ENCODE assay signal across 20 mouse cellular contexts in the genomic region with DNA sequence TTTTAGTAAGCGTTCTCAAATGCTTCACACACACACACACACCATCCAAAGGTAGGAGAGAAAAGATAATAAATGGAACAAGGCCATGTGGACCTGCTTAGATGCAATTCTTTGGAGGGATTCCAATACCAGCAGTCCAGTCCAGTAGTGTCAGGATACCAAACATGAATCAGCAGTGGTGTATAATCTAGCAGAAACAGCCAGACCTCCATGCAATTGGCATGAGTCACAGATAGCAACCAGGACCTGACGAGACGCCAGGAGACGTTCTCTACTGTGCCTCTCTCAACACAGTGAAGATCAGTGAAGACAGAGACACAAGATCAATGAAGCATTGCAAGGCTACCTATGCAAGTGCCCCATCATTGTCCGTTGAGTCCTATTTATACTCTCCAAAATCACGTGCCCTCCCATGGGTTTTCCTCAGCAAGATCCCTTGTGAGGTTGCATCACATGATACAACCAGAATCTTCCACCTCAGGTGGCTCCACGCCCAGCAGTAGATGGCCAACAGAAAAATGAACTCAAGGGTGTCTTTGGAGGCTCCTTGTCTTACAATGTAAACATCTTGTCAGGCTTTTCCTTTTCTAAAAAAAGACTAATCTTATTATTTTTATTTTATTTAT. TPM values are rescaled to one million over a fixed set of nuclear protein-coding genes. Genes with fewer than 3 reads are reported as not detected.
DNase-seq lines count a peak whose midpoint lies in the region; ATAC-seq and TF ChIP-seq lines count a peak whose summit lies in the region.
"Had no signal": no experiment of that assay in that cellular context is flagged by ENCODE, and none has a peak within 500 bp of the region (broad histone marks: within the 10 kb centered on the region; RNA-seq: fewer than 3 reads in every experiment).

No protein-coding gene starts in this region.

- no peak for TF ChIP-seq EP300 in stomach, postnatal 0 days (optimal IDR thresholded peaks at IDR 0.05)

- ATAC-seq in stomach, postnatal 0 days (ENCODE audit: low FRiP score, low TSS enrichment): no peak
- no peak for ATAC-seq in midbrain, postnatal 0 days (ENCODE audit: low FRiP score)
- ATAC-seq: inflammation-experienced regulatory T-cells, adult 6 months had no signal

- peak; percentile 24 for DNase-seq in ovary, adult 18-20 months (ENCODE audit: low spot score)
- DNase-seq in ovary, postnatal 36 days (ENCODE audit: low spot score): no peak
- DNase-seq in MEL-GATA-1-ER (ENCODE audit: extremely low read depth, low read depth): peak; percentile 26
- peak; percentile 15 for DNase-seq in adrenal gland, postnatal 14 days
- peak; percentile 13 for DNase-seq in stomach, postnatal 0 days (ENCODE audit: low spot score)
- DNase-seq in lung, postnatal 25 days (ENCODE audit: low spot score): no peak
- DNase-seq in midbrain, postnatal 0 days (ENCODE audit: low spot score): no peak
- DNase-seq: embryo, embryonic 11 days; gastrocnemius, adult 2 months; kidney, adult 8-10 months; kidney, postnatal 25 days; liver; lung, adult 18-20 months; lung, postnatal 14 days had no signal

- no peak overlapping the region for H3K27ac ChIP-seq in stomach, postnatal 0 days (replicated peaks)
- no peak overlapping the region for H3K27ac ChIP-seq in midbrain, postnatal 0 days (ENCODE audit: low read depth, low read length)
- H3K27ac ChIP-seq: gastrocnemius, adult 2 months; heart, embryonic 13.5 days; hindbrain, embryonic 13.5 days; neural tube, embryonic 12.5 days; stomach, embryonic 15.5 days had no signal

- no peaks in the 10 kb centered on the region for H3K4me1 ChIP-seq in stomach, postnatal 0 days (replicated peaks; ENCODE audit: control insufficient read depth, insufficient read depth)
- no peaks in the 10 kb centered on the region for H3K4me1 ChIP-seq in midbrain, postnatal 0 days (ENCODE audit: insufficient read depth, low read length)
- H3K4me1 ChIP-seq: hindbrain, embryonic 13.5 days; neural tube, embryonic 12.5 days; stomach, embryonic 15.5 days had no signal

- no peaks in the 10 kb centered on the region for H3K36me3 ChIP-seq in stomach, postnatal 0 days (ENCODE audit: control insufficient read depth, insufficient read depth, low read length)
- no peaks in the 10 kb centered on the region for H3K36me3 ChIP-seq in midbrain, postnatal 0 days (ENCODE audit: insufficient read depth, low read length)
- H3K36me3 ChIP-seq: G1E; heart, embryonic 13.5 days; hindbrain, embryonic 13.5 days; neural tube, embryonic 12.5 days; stomach, embryonic 15.5 days had no signal

- no peak overlapping the region for H3K4me3 ChIP-seq in stomach, postnatal 0 days (ENCODE audit: low read depth, low read length)
- no peak overlapping the region for H3K4me3 ChIP-seq in midbrain, postnatal 0 days (ENCODE audit: low read depth, low read length)
- H3K4me3 ChIP-seq: gastrocnemius, adult 2 months; heart, embryonic 13.5 days; hindbrain, embryonic 13.5 days; neural tube, embryonic 12.5 days; stomach, embryonic 15.5 days had no signal

- no peak for TF ChIP-seq CTCF in stomach, postnatal 0 days (IDR thresholded peaks at IDR 0.05; ENCODE audit: low read depth)
- no peak for TF ChIP-seq CTCF in midbrain, postnatal 0 days (IDR thresholded peaks at IDR 0.05)

- 71% methylated on average over 7 of the region's 7 CpGs for WGBS in stomach, postnatal 0 days
- WGBS in midbrain, postnatal 0 days: 84% methylated on average over 7 of the region's 7 CpGs

- no peak overlapping the region for H3K9ac ChIP-seq in stomach, postnatal 0 days (ENCODE audit: low read length)
- H3K9ac ChIP-seq in midbrain, postnatal 0 days (replicated peaks; ENCODE audit: low read length, poor library complexity, severe bottlenecking): no peak overlapping the region
- H3K9ac ChIP-seq: heart, embryonic 13.5 days; hindbrain, embryonic 13.5 days; neural tube, embryonic 12.5 days; stomach, embryonic 15.5 days had no signal

- no peaks in the 10 kb centered on the region for H3K9me3 ChIP-seq in stomach, postnatal 0 days (ENCODE audit: control insufficient read depth, low read length)
- H3K9me3 ChIP-seq in midbrain, postnatal 0 days (ENCODE audit: low read length): no peaks in the 10 kb centered on the region
- H3K9me3 ChIP-seq: G1E; heart, embryonic 13.5 days; hindbrain, embryonic 13.5 days; neural tube, embryonic 12.5 days; stomach, embryonic 15.5 days had no signal

- no peaks in the 10 kb centered on the region for H3K27me3 ChIP-seq in stomach, postnatal 0 days (ENCODE audit: control insufficient read depth, insufficient read depth, low read length)
- no peaks in the 10 kb centered on the region for H3K27me3 ChIP-seq in midbrain, postnatal 0 days (ENCODE audit: insufficient read depth, low read length)
- H3K27me3 ChIP-seq: heart, embryonic 13.5 days; hindbrain, embryonic 13.5 days; neural tube, embryonic 12.5 days; stomach, embryonic 15.5 days had no signal

- no peak overlapping the region for H3K4me2 ChIP-seq in stomach, postnatal 0 days (replicated peaks; ENCODE audit: low read depth)
- H3K4me2 ChIP-seq in midbrain, postnatal 0 days (ENCODE audit: low read depth, low read length, poor library complexity, severe bottlenecking): no peak overlapping the region
- H3K4me2 ChIP-seq: heart, embryonic 13.5 days; hindbrain, embryonic 13.5 days; neural tube, embryonic 12.5 days; stomach, embryonic 15.5 days had no signal

RNA-seq across cellular contexts. Expression of a gene that starts 27.3 kb away (rescaled TPM):
- total RNA-seq in adrenal gland, postnatal 14 days (2021): 62.6 and 75.9 TPM in 2 replicates
- 27.2 and 29.3 TPM in 2 replicates for polyA plus RNA-seq in stomach, postnatal 0 days (2015; fragmentation: Nextera tagmentation; extraction: Ambion mirVana)
- 28.4 and 32.3 TPM in 2 replicates for total RNA-seq in midbrain, postnatal 0 days (2014; rRNA removed)
- 17.4 and 21.3 TPM in 2 replicates for polyA plus RNA-seq in midbrain, postnatal 0 days (2015; fragmentation: Nextera tagmentation; extraction: Ambion mirVana)

RNA-seq across cellular contexts. Expression of a gene that starts 49.6 kb away (rescaled TPM):
- 59.3 and 74.3 TPM in 2 replicates for total RNA-seq in adrenal gland, postnatal 14 days (2021)
- 120 and 138 TPM in 2 replicates for polyA plus RNA-seq in stomach, postnatal 0 days (2015; fragmentation: Nextera tagmentation; extraction: Ambion mirVana)
- 39.8 and 71.7 TPM in 2 replicates for total RNA-seq in midbrain, postnatal 0 days (2014; rRNA removed)
- polyA plus RNA-seq in midbrain, postnatal 0 days (2015; fragmentation: Nextera tagmentation; extraction: Ambion mirVana): 48.9 and 51.6 TPM in 2 replicates

Comparison
In these comparisons a context has a peak if more than half of its experiments do, and no peak if none do; other contexts are left out.
1. DNase-seq: peak in ovary, adult 18-20 months (single experiment), MEL-GATA-1-ER (single experiment), adrenal gland, postnatal 14 days (single experiment) and stomach, postnatal 0 days (single experiment); none in ovary, postnatal 36 days (single experiment), lung, postnatal 25 days (single experiment) and midbrain, postnatal 0 days (single experiment).